Mouse (Mus musculus): ENCODE measurements around the gene Tfip11. TPM values are rescaled to one million over a fixed set of nuclear protein-coding genes. Genes with fewer than 3 reads are reported as not detected.

Gene Tfip11
- polyA plus RNA-seq, 1 experiment from 2014 or later, result 41.3 TPM

GRCm38 (mm10) chr5:112335473-112335872, 9.3 kb downstream of the Tfip11 start:
- Histone ChIP-seq H3K4me1 (no peaks in the 10 kb centered on the region), H3K4me3 (no peak overlapping the region), H3K36me3 (replicated peaks) (peaks cover 99% of the 10 kb centered on the region), H3K27me3 (replicated peaks; ENCODE audit: low read depth, poor library complexity, severe bottlenecking) (no peaks in the 10 kb centered on the region), H3K27ac (replicated peaks) (no peak overlapping the region), H3K9me3 (no peaks in the 10 kb centered on the region)
- DNase-seq (ENCODE audit: low spot score), result peak; percentile 60
- WGBS, result 25% methylated on average over 2 of the region's 2 CpGs

DNA sequence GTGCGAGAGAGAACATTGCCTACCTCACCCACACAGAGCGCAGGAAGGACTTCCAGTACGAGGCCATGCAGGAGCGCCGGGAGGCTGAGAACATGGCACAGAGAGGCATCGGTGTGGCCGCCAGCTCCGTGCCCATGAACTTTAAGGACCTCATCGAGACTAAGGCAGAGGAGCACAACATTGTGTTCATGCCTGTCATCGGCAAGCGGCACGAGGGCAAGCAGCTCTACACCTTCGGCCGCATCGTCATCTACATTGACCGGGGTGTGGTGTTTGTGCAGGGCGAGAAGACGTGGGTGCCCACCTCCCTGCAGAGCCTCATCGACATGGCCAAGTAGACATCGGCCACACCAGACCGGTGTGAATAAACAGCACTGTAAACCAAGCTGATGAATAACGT, 10.8 kb downstream of the Tfip11 start:
- no peak overlapping the region for H3K27ac ChIP-seq (replicated peaks)
- H3K27me3 ChIP-seq (replicated peaks; ENCODE audit: low read depth, poor library complexity, severe bottlenecking), result no peaks in the 10 kb centered on the region
- peaks cover 93% of the 10 kb centered on the region for H3K36me3 ChIP-seq (replicated peaks)
- H3K4me3 ChIP-seq, result no peak overlapping the region
- no peaks in the 10 kb centered on the region for H3K9me3 ChIP-seq
- no peak for DNase-seq (ENCODE audit: low spot score)
- H3K4me1 ChIP-seq, result peaks cover 10% of the 10 kb centered on the region
- WGBS, result 93% methylated on average over 22 of the region's 22 CpGs

- Histone ChIP-seq H3K9me3 (no peaks in the 10 kb centered on the region), H3K36me3 (replicated peaks) (peaks cover 71% of the 10 kb centered on the region), H3K4me3 (no peak overlapping the region), H3K27ac (replicated peaks) (no peak overlapping the region), H3K27me3 (replicated peaks; ENCODE audit: low read depth, poor library complexity, severe bottlenecking) (no peaks in the 10 kb centered on the region), H3K4me1 (peaks cover 27% of the 10 kb centered on the region)
- WGBS, result 78% methylated on average over 7 of the region's 7 CpGs
- no peak for DNase-seq (ENCODE audit: low spot score)
Measured at GRCm38 (mm10) chr5:112339215-112339614, 13.1 kb downstream of the Tfip11 start.

GRCm38 (mm10) chr5:112342463-112343204, 16.5 kb downstream of the Tfip11 start, which contains the start of the genes Srrd and Hps4:
Srrd (minus strand) TSS chr5:112343040.
Hps4 (plus strand) TSS chr5:112343083.
- H3K9me3 ChIP-seq, result no peaks in the 10 kb centered on the region
- peak within 1 kb of the TSS; percentile 97 for H3K4me3 ChIP-seq
- peaks cover 57% of the 10 kb centered on the region for H3K36me3 ChIP-seq (replicated peaks)
- H3K27ac ChIP-seq (replicated peaks), result peak within 1 kb of the TSS; percentile 93
- no peaks in the 10 kb centered on the region for H3K27me3 ChIP-seq (replicated peaks; ENCODE audit: low read depth, poor library complexity, severe bottlenecking)
- peaks cover 42% of the 10 kb centered on the region for H3K4me1 ChIP-seq
- peak; percentile 88 for DNase-seq (ENCODE audit: low spot score)
- 2% methylated on average over 64 of the region's 64 CpGs for WGBS

- Histone ChIP-seq H3K9me3 (no peaks in the 10 kb centered on the region), H3K27ac (replicated peaks) (peak overlapping the region; percentile 93)
Measured at GRCm38 (mm10) chr5:112343205-112343595, 17.0 kb downstream of the Tfip11 start.

GRCm38 (mm10) chr5:112344092-112344960, 18.2 kb downstream of the Tfip11 start:
- peak overlapping the region; percentile 97; the same call in 1 of the 2 replicates for H3K4me3 ChIP-seq
- H3K9me3 ChIP-seq, result no peaks in the 10 kb centered on the region
- peaks cover 42% of the 10 kb centered on the region for H3K4me1 ChIP-seq
- peaks cover 56% of the 10 kb centered on the region for H3K36me3 ChIP-seq (replicated peaks)
- H3K27me3 ChIP-seq (replicated peaks; ENCODE audit: low read depth, poor library complexity, severe bottlenecking), result no peaks in the 10 kb centered on the region
- WGBS, result 78% methylated on average over 6 of the region's 6 CpGs
- no peak for DNase-seq (ENCODE audit: low spot score)
- no peak overlapping the region for H3K27ac ChIP-seq (replicated peaks)

More at GRCm38 (mm10) chr5:112343205-112343595, 17.0 kb downstream of the Tfip11 start:
- no peak for DNase-seq (ENCODE audit: low spot score)
- H3K36me3 ChIP-seq (replicated peaks), result peaks cover 56% of the 10 kb centered on the region
- peaks cover 42% of the 10 kb centered on the region for H3K4me1 ChIP-seq
- peak overlapping the region; percentile 97 for H3K4me3 ChIP-seq
- under 1% methylated on average over 24 of the region's 24 CpGs for WGBS
- no peaks in the 10 kb centered on the region for H3K27me3 ChIP-seq (replicated peaks; ENCODE audit: low read depth, poor library complexity, severe bottlenecking)

GRCm38 (mm10) chr5:112346211-112346965, 20.2 kb downstream of the Tfip11 start:
- 87% methylated on average over 16 of the region's 16 CpGs for WGBS
- Histone ChIP-seq H3K4me1 (peaks cover 38% of the 10 kb centered on the region), H3K27me3 (replicated peaks; ENCODE audit: low read depth, poor library complexity, severe bottlenecking) (no peaks in the 10 kb centered on the region), H3K9me3 (no peaks in the 10 kb centered on the region), H3K36me3 (replicated peaks) (peaks cover 56% of the 10 kb centered on the region), H3K4me3 (no peak overlapping the region), H3K27ac (replicated peaks) (no peak overlapping the region)
- DNase-seq (ENCODE audit: low spot score), result no peak

DNA sequence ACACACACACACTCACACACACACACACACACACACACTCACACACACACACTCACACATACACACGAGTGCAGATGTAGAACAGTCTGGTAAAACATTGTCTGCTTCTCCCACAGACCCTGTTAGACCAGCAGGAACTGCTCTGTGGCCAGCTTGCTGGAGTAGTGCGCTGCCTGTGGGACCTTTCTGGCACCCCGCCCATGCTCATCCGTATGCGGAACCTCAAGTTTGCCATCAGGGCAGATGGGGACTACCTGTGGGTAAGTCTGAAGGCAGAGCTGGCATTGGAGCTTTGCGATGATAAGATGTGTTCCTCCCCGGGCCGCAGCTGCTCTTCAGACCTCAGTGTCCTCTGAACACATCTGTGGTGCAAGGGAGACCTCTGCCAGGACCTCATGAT, 23.0 kb downstream of the Tfip11 start:
- no peak for DNase-seq (ENCODE audit: low spot score)
- Histone ChIP-seq H3K36me3 (replicated peaks) (peaks cover 84% of the 10 kb centered on the region), H3K9me3 (no peaks in the 10 kb centered on the region), H3K4me3 (no peak overlapping the region), H3K4me1 (peaks cover 16% of the 10 kb centered on the region; the same call in 1 of the 2 replicates), H3K27ac (replicated peaks) (no peak overlapping the region), H3K27me3 (replicated peaks; ENCODE audit: low read depth, poor library complexity, severe bottlenecking) (no peaks in the 10 kb centered on the region)
- whole genome bisulfite sequencing, result 95% methylated on average over 8 of the region's 8 CpGs

DNA sequence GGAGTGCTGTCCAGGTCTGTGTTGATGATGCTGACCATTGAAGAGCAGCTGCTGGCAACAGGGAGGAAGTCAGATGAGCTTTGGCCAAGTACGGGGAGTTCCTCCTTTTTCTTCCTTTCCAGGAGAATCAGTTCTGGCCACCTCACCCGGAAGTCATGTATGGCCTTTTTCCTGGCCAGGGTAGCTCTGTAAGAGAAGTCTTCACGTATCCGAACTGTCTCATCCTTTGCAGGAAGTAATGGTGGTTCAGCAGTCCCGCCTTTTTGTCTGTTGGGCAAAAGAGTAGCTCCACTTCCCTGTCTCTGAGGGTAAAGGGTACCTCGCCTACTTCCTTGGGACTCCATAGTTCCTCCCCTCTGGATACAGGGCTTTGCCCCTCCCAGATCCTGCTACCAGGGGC, 29.3 kb downstream of the Tfip11 start:
- H3K4me3 ChIP-seq, result no peak overlapping the region
- peaks cover 89% of the 10 kb centered on the region for H3K36me3 ChIP-seq (replicated peaks)
- no peaks in the 10 kb centered on the region for H3K9me3 ChIP-seq
- no peak for DNase-seq (ENCODE audit: low spot score)
- 0 out of 2 replicates have a peak, but pooled peaks cover 3% of the 10 kb centered on the region for H3K4me1 ChIP-seq
- no peak overlapping the region for H3K27ac ChIP-seq (replicated peaks)
- 90% methylated on average over 6 of the region's 6 CpGs for WGBS
- no peaks in the 10 kb centered on the region for H3K27me3 ChIP-seq (replicated peaks; ENCODE audit: low read depth, poor library complexity, severe bottlenecking)

DNA sequence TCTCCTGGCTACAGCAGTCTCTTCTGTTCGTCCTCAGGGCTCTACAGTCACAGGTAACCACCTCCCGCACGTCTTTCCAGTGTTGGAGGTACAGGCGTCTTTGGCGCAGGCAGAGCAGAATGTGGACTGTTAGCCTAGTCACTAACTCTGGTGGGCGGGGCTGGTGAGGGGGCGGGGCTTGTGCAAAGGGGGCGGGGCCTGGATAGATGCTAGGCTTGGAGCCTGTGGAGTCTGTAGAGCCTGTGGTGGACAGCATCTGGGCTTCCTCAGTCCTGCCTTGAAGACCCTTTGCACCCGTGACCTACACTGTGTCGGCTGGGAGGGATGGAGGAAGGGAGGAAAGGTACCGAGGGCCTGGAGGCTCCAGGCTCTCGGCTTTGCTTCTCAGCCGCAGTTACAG, 29.8 kb downstream of the Tfip11 start, which contains the start of gene Gm6583:
Gene Gm6583 (minus strand): TSS at position 124 of the 400 bp plus-strand sequence.
- peaks cover 87% of the 10 kb centered on the region for H3K36me3 ChIP-seq (replicated peaks)
- H3K27me3 ChIP-seq (replicated peaks; ENCODE audit: low read depth, poor library complexity, severe bottlenecking), result no peaks in the 10 kb centered on the region
- H3K4me1 ChIP-seq, result 0 out of 2 replicates have a peak, but pooled peaks cover 3% of the 10 kb centered on the region
- H3K27ac ChIP-seq (replicated peaks), result no peak within 1 kb of the TSS
- H3K4me3 ChIP-seq, result no peak within 1 kb of the TSS
- WGBS, result 62% methylated on average over 13 of the region's 13 CpGs
- DNase-seq (ENCODE audit: low spot score), result peak; percentile 29
- no peaks in the 10 kb centered on the region for H3K9me3 ChIP-seq

- DNase-seq (ENCODE audit: low spot score), result no peak
- WGBS, result 93% methylated on average over 9 of the region's 9 CpGs
- Histone ChIP-seq H3K27me3 (replicated peaks; ENCODE audit: low read depth, poor library complexity, severe bottlenecking) (no peaks in the 10 kb centered on the region), H3K27ac (replicated peaks) (no peak overlapping the region), H3K4me1 (0 out of 2 replicates have a peak, but pooled peaks cover 3% of the 10 kb centered on the region), H3K36me3 (replicated peaks) (peaks cover 85% of the 10 kb centered on the region), H3K9me3 (no peaks in the 10 kb centered on the region), H3K4me3 (no peak overlapping the region)
Measured at GRCm38 (mm10) chr5:112356322-112356721, 30.2 kb downstream of the Tfip11 start.

DNA sequence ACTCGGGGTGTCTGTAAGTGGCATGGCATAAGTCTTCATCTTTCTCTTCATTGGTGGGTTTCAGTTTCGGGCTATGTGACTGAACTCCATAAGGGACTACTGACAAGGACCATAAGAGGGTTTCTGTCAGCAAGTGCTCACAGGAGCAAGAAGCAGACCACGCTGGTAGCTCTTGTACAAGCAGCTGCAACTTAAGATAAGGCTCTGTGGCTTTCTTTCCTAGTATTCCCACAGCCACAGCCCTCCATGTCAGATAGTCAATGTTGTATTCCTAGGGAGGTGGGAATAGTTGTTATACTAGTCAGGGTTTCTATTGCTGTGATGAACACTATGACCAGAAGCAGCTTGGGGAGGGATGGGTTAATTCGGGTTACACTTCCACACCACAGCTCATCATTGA, 33.4 kb downstream of the Tfip11 start:
- H3K4me1 ChIP-seq, result peaks cover 11% of the 10 kb centered on the region; the same call in 1 of the 2 replicates
- 91% methylated on average over 4 of the region's 4 CpGs for WGBS
- no peak for DNase-seq (ENCODE audit: low spot score)
- no peaks in the 10 kb centered on the region for H3K27me3 ChIP-seq (replicated peaks; ENCODE audit: low read depth, poor library complexity, severe bottlenecking)
- H3K36me3 ChIP-seq (replicated peaks), result peaks cover 82% of the 10 kb centered on the region
- H3K27ac ChIP-seq (replicated peaks), result no peak overlapping the region
- H3K9me3 ChIP-seq, result no peaks in the 10 kb centered on the region
- H3K4me3 ChIP-seq, result no peak overlapping the region
